Mouse (Mus musculus) megakaryocyte progenitor cell, adult 5-6 weeks (primary cell): ENCODE measurements around the gene Cntrl. TPM values are rescaled to one million over a fixed set of nuclear protein-coding genes. Genes with fewer than 3 reads are reported as not detected.

Experiments
- ATAC-seq: replicated peaks from 2 replicates; pipeline ENCODE4 v1.8.0; 2016; ENCODE audit warnings: mild to moderate bottlenecking, moderate TSS enrichment, inconsistent platforms; ENCODE audit not compliant: poor library complexity
- total RNA-seq, 2 experiments: library from RNA; stranded (forward) in 1 of 2; stranded (reverse) in 1 of 2; fragments of 157-497, 149-512 nt in 1 of 2; fragments of 200-1000 nt in 1 of 2; gene quantifications; 2 replicates each; pipeline versions ENCODE4 v1.2.3 to v1.2.4; 2015 to 2017

Cntrl gene
- total RNA-seq (2015) (102 and 117 TPM in 2 replicates), total RNA-seq (2017) (114 and 137 TPM in 2 replicates)

GRCm38 (mm10) chr2:35109141-35109923 lies at the start of gene Cntrl:
Gene Cntrl, plus strand, starts transcription at chr2:35109492.
- ATAC-seq = peak; percentile 81

DNA sequence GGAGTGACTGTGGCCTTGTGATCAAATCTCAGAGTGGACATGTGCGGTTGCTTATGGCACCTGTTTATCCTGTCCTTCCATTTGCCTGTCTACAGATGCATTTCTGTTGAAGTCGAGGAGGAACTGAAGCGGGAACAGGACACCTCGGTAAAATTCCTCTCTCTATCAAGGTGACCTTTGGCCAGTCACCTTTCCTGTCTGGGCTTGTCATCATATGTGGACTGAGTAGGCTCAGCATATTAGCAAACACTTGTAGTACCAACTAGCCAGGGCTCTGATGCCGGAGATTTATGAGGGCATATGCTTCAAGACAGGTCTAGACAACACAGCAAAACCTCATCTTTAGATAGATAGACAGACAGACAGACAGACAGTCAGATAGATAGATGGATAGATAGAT lies 49.0 kb upstream of the Cntrl start:
- no peak for ATAC-seq

DNA sequence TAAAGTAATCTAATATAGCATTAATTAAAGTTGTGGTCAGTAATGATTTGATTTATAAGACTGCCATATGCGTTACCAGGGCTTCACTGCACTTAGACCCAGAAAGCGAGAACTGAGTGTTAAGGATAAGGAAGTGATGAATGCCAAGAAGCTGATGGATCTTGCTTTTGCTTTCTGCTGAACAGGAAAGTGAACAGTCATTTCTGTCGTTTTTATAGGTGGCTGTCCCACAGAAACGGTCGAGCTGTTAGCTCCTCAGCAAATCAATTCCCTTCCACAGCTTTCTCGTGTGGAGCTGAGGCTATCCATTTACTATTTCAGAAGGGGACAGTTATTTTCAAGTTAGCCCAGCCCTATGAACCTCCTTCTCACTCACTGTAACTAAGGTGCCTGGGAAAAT lies 48.4 kb upstream of the Cntrl start:
- no peak for ATAC-seq

DNA sequence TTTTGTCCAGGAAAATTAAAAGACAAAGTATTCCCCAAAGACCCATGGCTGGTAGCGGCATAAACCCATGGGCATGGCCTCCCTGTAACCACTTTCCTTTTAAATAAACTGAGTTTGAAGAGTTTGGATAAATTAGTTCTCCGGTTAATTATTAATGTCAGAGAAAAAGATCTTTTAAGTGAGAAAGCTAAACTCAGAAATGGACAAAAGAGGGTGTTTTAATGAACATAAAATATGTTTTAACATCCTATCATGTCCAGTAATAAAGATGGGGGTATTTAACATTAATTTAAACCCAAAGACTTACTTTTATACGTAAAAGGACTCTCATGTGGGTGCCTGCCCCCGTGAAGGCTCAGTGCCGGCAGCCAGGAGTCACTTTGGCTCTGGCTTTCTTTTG lies 48.0 kb upstream of the Cntrl start, which contains the start of gene Hc:
Hc (minus strand) TSS at position 101 of the 400 bp plus-strand sequence.
- ATAC-seq = no peak

DNA sequence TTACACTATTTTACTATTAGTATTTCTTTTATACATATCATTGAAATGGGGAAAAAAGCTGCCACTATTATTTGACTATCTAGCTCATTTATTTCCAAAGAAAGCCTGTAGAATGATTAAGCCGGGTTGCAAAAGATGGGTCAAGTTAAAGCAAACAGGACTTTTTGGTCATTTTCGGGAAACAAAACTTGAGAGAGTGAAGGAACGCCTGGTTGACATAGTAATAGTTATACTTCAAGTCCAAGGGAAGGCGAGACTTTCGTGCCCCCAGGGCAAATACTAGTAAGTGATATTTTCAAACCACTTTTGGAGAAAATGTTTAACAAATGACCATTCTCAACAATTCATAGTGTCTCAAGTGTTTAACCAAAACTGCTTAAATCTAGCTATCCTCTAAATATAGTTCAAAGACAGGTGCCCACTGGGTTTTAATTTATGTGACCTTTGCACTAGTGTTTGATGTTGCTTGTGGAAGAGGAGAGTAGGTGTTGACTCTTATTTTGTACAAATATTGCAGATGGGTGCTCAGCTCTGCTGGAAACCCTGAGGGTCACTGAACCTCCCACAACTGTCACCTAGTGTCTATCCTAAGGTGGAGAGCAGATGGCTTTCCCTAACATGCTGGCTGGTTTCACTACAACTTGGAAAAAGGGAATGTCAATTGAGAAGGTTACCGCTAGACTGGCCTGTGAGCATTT lies 45.8 kb upstream of the Cntrl start:
- no peak for ATAC-seq

GRCm38 (mm10) chr2:35066525-35067082 lies 42.7 kb upstream of the Cntrl start:
- ATAC-seq = no peak

DNA sequence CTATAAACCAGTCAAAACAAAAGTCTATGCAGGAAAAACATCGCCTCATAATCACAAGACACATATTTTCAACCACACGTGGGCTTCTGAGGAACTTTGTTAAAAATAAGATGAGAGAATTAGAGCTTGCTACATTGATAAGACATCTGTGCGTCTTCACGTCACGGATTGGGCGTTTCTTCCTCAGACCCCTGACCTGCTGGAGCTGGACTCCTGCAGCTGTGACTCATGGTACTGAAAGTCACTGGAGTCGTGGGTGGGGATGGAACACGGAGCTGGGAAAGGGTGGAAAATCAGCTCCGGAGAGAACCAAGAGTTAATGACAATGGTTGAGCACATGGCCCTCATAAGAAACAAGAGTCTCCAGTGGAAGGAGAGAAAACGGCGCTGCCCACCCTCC lies 42.2 kb upstream of the Cntrl start:
- no peak for ATAC-seq

DNA sequence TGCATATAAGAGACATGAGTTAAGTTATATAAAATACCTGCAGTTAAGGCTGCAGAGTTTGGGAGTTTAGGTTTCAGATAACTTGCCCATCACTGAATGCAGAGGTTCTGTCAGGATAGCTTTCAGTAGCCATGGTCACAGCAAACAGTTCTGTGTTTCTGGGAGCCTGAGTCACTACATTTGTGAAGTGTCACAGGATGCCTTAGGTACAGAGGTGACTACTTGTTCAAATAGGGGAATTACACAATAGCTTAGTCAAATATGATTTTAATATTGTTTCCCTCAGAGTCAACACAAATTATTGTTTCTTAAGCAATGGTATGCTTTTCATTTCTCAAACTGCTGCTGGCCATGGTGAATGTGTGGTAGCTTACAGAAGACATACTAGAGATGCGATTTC lies 40.2 kb upstream of the Cntrl start:
- ATAC-seq = no peak

GRCm38 (mm10) chr2:35070275-35070674 lies 39.0 kb upstream of the Cntrl start:
- no peak for ATAC-seq

GRCm38 (mm10) chr2:35072547-35072946 lies 36.7 kb upstream of the Cntrl start:
- no peak for ATAC-seq

DNA sequence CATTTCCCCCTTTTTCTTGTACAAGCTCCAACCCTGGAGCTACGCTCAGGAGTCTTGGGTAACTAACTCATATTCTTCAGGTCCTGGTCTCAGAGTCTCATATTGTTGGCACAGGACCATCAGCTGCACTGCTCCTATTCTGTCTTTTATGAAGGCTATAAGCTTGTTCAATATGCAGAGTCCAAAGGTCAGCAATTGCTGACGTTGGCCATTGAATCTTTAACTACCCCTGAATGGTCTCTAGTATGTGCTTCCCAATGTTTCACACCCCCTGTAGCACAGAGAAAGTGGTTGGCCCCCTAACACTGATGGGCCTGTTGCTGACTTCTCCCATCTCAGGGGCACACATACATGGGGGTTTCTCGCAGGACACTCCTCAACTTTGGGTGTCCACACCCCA lies 35.0 kb upstream of the Cntrl start:
- no peak for ATAC-seq

- no peak for ATAC-seq
These were observed 30.1 kb upstream of the Cntrl start for GRCm38 (mm10) chr2:35079166-35079565.

- ATAC-seq = no peak
These were observed 21.9 kb upstream of the Cntrl start for GRCm38 (mm10) chr2:35087418-35087817.

DNA sequence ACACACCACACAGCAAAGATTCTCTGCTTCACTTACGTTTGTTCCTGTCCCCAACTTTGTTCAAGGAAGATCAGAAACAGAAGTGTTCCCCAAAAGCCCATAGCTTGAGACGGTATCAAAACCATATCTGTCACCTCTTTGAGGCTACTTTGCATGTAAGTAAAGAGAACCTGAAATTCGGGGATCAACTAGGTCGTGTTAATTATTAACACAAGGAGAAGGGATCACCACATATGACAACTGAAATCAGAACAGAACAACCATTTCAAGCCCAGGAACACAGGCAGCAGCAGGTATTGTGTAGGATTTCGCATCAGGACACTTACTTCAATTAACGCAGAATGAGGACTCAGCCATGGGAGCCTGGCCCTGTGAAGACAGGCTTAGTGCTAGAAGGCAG lies 8.8 kb upstream of the Cntrl start:
- no peak for ATAC-seq

- no peak for ATAC-seq
These were observed 7.8 kb upstream of the Cntrl start, which contains the start of gene AI182371 for GRCm38 (mm10) chr2:35101443-35101842. Gene AI182371, minus strand, starts transcription at chr2:35101543.

DNA sequence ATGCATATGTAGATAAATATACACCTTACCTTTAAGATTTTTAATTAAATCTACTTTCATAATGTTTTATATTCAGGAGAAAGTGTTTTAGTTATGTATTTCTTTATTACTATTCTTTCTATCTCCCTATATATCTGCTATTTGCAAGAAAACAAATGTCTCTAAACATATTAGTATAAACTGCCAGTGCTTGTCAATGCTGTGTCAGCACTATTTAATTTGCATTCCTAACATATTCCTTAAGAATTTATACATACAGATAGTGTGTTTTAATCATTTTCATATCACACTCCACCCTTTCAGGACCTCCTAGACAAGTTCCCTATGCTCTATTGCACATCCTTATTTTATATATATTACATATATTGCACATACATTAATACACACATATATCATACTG lies 6.5 kb upstream of the Cntrl start:
- ATAC-seq = no peak

- no peak for ATAC-seq
These were observed 5.7 kb upstream of the Cntrl start for GRCm38 (mm10) chr2:35103558-35103957.

GRCm38 (mm10) chr2:35104843-35105242 lies 4.4 kb upstream of the Cntrl start:
- no peak for ATAC-seq

DNA sequence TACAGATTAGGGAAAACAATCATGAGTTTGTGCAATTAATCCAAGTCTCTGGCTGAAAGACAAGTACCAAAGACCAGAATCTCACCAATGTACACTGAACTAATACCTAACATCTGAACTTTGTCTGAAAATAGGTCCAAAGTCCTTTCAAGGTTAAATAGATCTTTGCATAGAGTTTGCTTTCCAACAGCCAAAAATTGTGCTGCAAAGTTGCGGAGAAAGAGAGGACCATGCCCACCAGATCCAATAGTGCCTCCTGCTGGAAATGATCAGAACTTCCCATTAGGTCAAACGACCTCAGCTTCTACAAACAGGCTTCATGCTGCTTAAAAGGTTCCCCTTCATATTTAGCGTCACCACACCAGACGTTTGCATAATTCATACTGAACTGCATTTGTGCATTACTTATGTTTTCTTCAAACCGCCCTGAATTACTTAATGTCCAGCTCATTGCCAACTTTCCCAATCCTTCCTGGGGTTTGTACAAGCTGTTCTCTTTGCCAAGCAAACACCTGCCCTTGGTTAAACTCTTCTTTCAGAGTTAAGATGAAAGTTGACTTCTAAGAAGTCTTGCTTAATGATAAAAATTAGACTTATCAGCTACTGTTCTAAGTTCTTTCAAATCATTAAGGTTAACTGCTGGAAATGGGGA lies 1.2 kb upstream of the Cntrl start:
- peak; percentile 28 for ATAC-seq

GRCm38 (mm10) chr2:35108712-35109111 lies 580 bp upstream of the Cntrl start:
- ATAC-seq = peak; percentile 45

DNA sequence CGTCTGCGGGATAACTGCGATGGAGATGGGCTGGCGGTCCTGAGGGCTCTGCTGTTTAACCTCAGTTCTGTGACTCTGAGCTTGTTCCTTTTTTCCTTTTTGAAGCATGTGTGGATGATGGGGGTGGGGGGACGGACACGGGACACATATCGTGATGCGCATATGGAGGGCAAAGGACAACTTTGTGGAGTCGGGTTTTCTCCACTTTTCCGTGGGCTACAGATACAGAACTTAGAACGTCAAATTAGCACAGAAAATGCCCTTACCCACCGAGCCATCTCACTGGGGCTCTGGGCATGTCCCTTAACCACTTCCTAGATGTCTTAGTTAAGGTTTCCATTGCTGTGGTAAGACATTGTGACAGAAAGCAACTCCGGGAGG lies 622 bp downstream of the Cntrl start:
- ATAC-seq = peak; percentile 13
